ENCODE assay signal across 10 mouse cellular contexts in the genomic region with DNA sequence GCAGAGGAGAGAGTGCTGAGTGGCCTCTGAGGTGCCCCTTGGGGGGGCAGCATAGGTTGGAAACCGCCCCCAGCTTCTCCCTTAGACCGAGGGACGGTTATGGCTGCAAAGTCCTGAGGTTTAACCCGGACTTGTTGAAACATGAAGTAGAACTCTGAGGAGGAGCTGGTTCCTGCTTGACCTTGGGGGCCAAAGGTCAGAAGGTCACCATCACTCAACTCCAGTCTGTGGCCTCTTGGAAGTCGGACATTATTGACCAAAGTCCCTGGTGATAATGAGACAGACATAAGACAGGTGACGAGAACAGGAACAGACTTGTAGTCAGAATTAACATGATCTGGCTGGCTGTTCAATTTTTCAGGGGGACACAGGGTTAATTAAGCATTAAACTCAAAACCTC. TPM values are rescaled to one million over a fixed set of nuclear protein-coding genes. Genes with fewer than 3 reads are reported as not detected.
DNase-seq lines count a peak whose midpoint lies in the region; ATAC-seq lines count a peak whose summit lies in the region.
"Had no signal": no experiment of that assay in that cellular context is flagged by ENCODE, and none has a peak within 500 bp of the region (broad histone marks: within the 10 kb centered on the region; RNA-seq: fewer than 3 reads in every experiment).

No protein-coding gene starts in this region.

- peak overlapping the region; percentile 64; the same call in 1 of the 2 replicates for H3K4me3 ChIP-seq in kidney, embryonic 14.5 days (ENCODE audit: low read length)
- peak overlapping the region; percentile 66 for H3K4me3 ChIP-seq in embryonic facial prominence, embryonic 10.5 days
- peak overlapping the region; percentile 61 for H3K4me3 ChIP-seq in intestine, embryonic 14.5 days (ENCODE audit: low read depth, low read length)
- H3K4me3 ChIP-seq in neural tube, embryonic 11.5 days (ENCODE audit: low read depth, low read length), result no peak overlapping the region

- no peaks in the 10 kb centered on the region for H3K9me3 ChIP-seq in kidney, embryonic 14.5 days (ENCODE audit: control insufficient read depth, low read length)
- H3K9me3 ChIP-seq in embryonic facial prominence, embryonic 10.5 days, result no peaks in the 10 kb centered on the region
- H3K9me3 ChIP-seq in intestine, embryonic 14.5 days (ENCODE audit: control insufficient read depth, low read length), result no peaks in the 10 kb centered on the region
- no peaks in the 10 kb centered on the region for H3K9me3 ChIP-seq in neural tube, embryonic 11.5 days (ENCODE audit: control insufficient read depth, low read length)

- peaks cover 12% of the 10 kb centered on the region; the same call in 1 of the 2 replicates for H3K36me3 ChIP-seq in kidney, embryonic 14.5 days (ENCODE audit: control insufficient read depth, insufficient read depth, low read length)
- peaks cover 22% of the 10 kb centered on the region for H3K36me3 ChIP-seq in embryonic facial prominence, embryonic 10.5 days (replicated peaks)
- peaks cover 10% of the 10 kb centered on the region; the same call in 1 of the 2 replicates for H3K36me3 ChIP-seq in intestine, embryonic 14.5 days (ENCODE audit: control insufficient read depth, insufficient read depth, low read length)
- H3K36me3 ChIP-seq in neural tube, embryonic 11.5 days (ENCODE audit: control insufficient read depth, insufficient read depth, low read length), result no peaks in the 10 kb centered on the region

- no peak for ATAC-seq in kidney, embryonic 14.5 days (ENCODE audit: low FRiP score, low TSS enrichment)
- no peak for ATAC-seq in intestine, embryonic 14.5 days (replicated peaks; ENCODE audit: low FRiP score, low TSS enrichment, low read depth)
- no peak for ATAC-seq in neural tube, embryonic 11.5 days (ENCODE audit: insufficient read depth, low FRiP score, low TSS enrichment)

- no peak for DNase-seq in kidney, postnatal 25 days
- DNase-seq in embryonic facial prominence, embryonic 10.5 days (ENCODE audit: low spot score), result no peak
- no peak for DNase-seq in intestine, embryonic 14.5 days (ENCODE audit: low spot score)
- no peak for DNase-seq in neural tube, embryonic 11.5 days (ENCODE audit: low spot score)
- no peak for DNase-seq in ovary, adult 18-20 months (ENCODE audit: low spot score)
- no peak for DNase-seq in cerebellum, postnatal 25 days
- no peak for DNase-seq in urinary bladder, postnatal 4 days (ENCODE audit: low spot score in 2 of 2)
- DNase-seq: heart, adult 18-20 months; thymus, postnatal 25 days had no signal

- H3K4me2 ChIP-seq in kidney, embryonic 14.5 days (replicated peaks; ENCODE audit: low read depth, low read length), result peak overlapping the region; percentile 90
- peak overlapping the region; percentile 70 for H3K4me2 ChIP-seq in intestine, embryonic 14.5 days (ENCODE audit: low read length)
- peak overlapping the region; percentile 72; the same call in 1 of the 2 replicates for H3K4me2 ChIP-seq in neural tube, embryonic 11.5 days (ENCODE audit: low read depth)

- 36% methylated on average over 6 of the region's 6 CpGs for WGBS in kidney, embryonic 14.5 days
- WGBS in embryonic facial prominence, embryonic 10.5 days, result 32% methylated on average over 6 of the region's 6 CpGs
- WGBS in intestine, embryonic 14.5 days, result 54% methylated on average over 6 of the region's 6 CpGs
- WGBS in neural tube, embryonic 11.5 days, result 41% methylated on average over 6 of the region's 6 CpGs

- no peak overlapping the region for H3K27ac ChIP-seq in kidney, embryonic 14.5 days (ENCODE audit: low read depth, low read length)
- peak overlapping the region; percentile 52 for H3K27ac ChIP-seq in embryonic facial prominence, embryonic 10.5 days (replicated peaks)
- no peak overlapping the region for H3K27ac ChIP-seq in intestine, embryonic 14.5 days (ENCODE audit: low read depth)
- H3K27ac ChIP-seq in neural tube, embryonic 11.5 days (ENCODE audit: low read depth, low read length), result no peak overlapping the region

- no peaks in the 10 kb centered on the region for H3K27me3 ChIP-seq in kidney, embryonic 14.5 days (ENCODE audit: control insufficient read depth, insufficient read depth, low read length)
- H3K27me3 ChIP-seq in embryonic facial prominence, embryonic 10.5 days (replicated peaks; ENCODE audit: low read depth, poor library complexity, severe bottlenecking), result peaks cover 3% of the 10 kb centered on the region
- no peaks in the 10 kb centered on the region for H3K27me3 ChIP-seq in intestine, embryonic 14.5 days (replicated peaks; ENCODE audit: control insufficient read depth, insufficient read depth, low read length)
- H3K27me3 ChIP-seq in neural tube, embryonic 11.5 days (ENCODE audit: control insufficient read depth, insufficient read depth, low read length), result no peaks in the 10 kb centered on the region

- H3K4me1 ChIP-seq in kidney, embryonic 14.5 days (ENCODE audit: control insufficient read depth, insufficient read depth, low read length), result peaks cover 14% of the 10 kb centered on the region
- H3K4me1 ChIP-seq in embryonic facial prominence, embryonic 10.5 days, result peaks cover 36% of the 10 kb centered on the region
- H3K4me1 ChIP-seq in intestine, embryonic 14.5 days (replicated peaks; ENCODE audit: control insufficient read depth, insufficient read depth, low read length), result peaks cover 22% of the 10 kb centered on the region; the same call in 1 of the 2 replicates
- peaks cover 6% of the 10 kb centered on the region for H3K4me1 ChIP-seq in neural tube, embryonic 11.5 days (ENCODE audit: control insufficient read depth, insufficient read depth, low read length)

- H3K9ac ChIP-seq in kidney, embryonic 14.5 days (ENCODE audit: low read depth, low read length), result peak overlapping the region; percentile 66; the same call in 1 of the 2 replicates
- H3K9ac ChIP-seq in intestine, embryonic 14.5 days (ENCODE audit: low read length), result peak overlapping the region; percentile 55
- peak overlapping the region; percentile 1; the same call in 1 of the 2 replicates for H3K9ac ChIP-seq in neural tube, embryonic 11.5 days (ENCODE audit: low read length)

RNA-seq across cellular contexts. Expression of a gene that starts 1.9 kb away (rescaled TPM):
- polyA plus RNA-seq in kidney, embryonic 14.5 days (2014; fragmentation: Nextera tagmentation; extraction: Ambion mirVana), result 67.8 and 68.1 TPM in 2 replicates
- 43.7 and 45.5 TPM in 2 replicates for polyA plus RNA-seq in embryonic facial prominence, embryonic 10.5 days (2016; fragmentation: Nextera tagmentation; extraction: Ambion mirVana)
- 68.7 and 79.4 TPM in 2 replicates for polyA plus RNA-seq in intestine, embryonic 14.5 days (2014; fragmentation: Nextera tagmentation; extraction: Ambion mirVana)
- polyA plus RNA-seq in neural tube, embryonic 11.5 days (2014; fragmentation: Nextera tagmentation; extraction: Ambion mirVana), result 46.8 and 54.8 TPM in 2 replicates

RNA-seq across cellular contexts. Expression of a gene that starts 2.1 kb away (rescaled TPM):
- 10.3 and 19.1 TPM in 2 replicates for polyA plus RNA-seq in kidney, embryonic 14.5 days (2014; fragmentation: Nextera tagmentation; extraction: Ambion mirVana)
- polyA plus RNA-seq in embryonic facial prominence, embryonic 10.5 days (2016; fragmentation: Nextera tagmentation; extraction: Ambion mirVana), result 24.2 and 25.0 TPM in 2 replicates
- 13.6 and 15.9 TPM in 2 replicates for polyA plus RNA-seq in intestine, embryonic 14.5 days (2014; fragmentation: Nextera tagmentation; extraction: Ambion mirVana)
- polyA plus RNA-seq in neural tube, embryonic 11.5 days (2014; fragmentation: Nextera tagmentation; extraction: Ambion mirVana), result 9.4 and 10.3 TPM in 2 replicates

RNA-seq across cellular contexts. Expression of a gene that starts 8.9 kb away (rescaled TPM):
- not detected in 2 replicates for polyA plus RNA-seq in kidney, embryonic 14.5 days (2014; fragmentation: Nextera tagmentation; extraction: Ambion mirVana)
- polyA plus RNA-seq in embryonic facial prominence, embryonic 10.5 days (2016; fragmentation: Nextera tagmentation; extraction: Ambion mirVana), result not detected in 2 replicates
- polyA plus RNA-seq in intestine, embryonic 14.5 days (2014; fragmentation: Nextera tagmentation; extraction: Ambion mirVana), result 0.13 TPM in 1 of 2 replicates, not detected in the other
- not detected in 2 replicates for polyA plus RNA-seq in neural tube, embryonic 11.5 days (2014; fragmentation: Nextera tagmentation; extraction: Ambion mirVana)

RNA-seq across cellular contexts. Expression of a gene that starts 18.2 kb away (rescaled TPM):
- 0.79 and 0.80 TPM in 2 replicates for polyA plus RNA-seq in kidney, embryonic 14.5 days (2014; fragmentation: Nextera tagmentation; extraction: Ambion mirVana)
- polyA plus RNA-seq in embryonic facial prominence, embryonic 10.5 days (2016; fragmentation: Nextera tagmentation; extraction: Ambion mirVana), result 1.6 and 1.9 TPM in 2 replicates
- 0.36 and 0.66 TPM in 2 replicates for polyA plus RNA-seq in intestine, embryonic 14.5 days (2014; fragmentation: Nextera tagmentation; extraction: Ambion mirVana)
- 0.85 and 0.89 TPM in 2 replicates for polyA plus RNA-seq in neural tube, embryonic 11.5 days (2014; fragmentation: Nextera tagmentation; extraction: Ambion mirVana)

RNA-seq across cellular contexts. Expression of a gene that starts 37.2 kb away (rescaled TPM):
- polyA plus RNA-seq in kidney, embryonic 14.5 days (2014; fragmentation: Nextera tagmentation; extraction: Ambion mirVana), result not detected in 2 replicates
- polyA plus RNA-seq in embryonic facial prominence, embryonic 10.5 days (2016; fragmentation: Nextera tagmentation; extraction: Ambion mirVana), result not detected in 2 replicates
- polyA plus RNA-seq in intestine, embryonic 14.5 days (2014; fragmentation: Nextera tagmentation; extraction: Ambion mirVana), result 0.11 and 0.12 TPM in 2 replicates
- 0.13 TPM in 1 of 2 replicates, not detected in the other for polyA plus RNA-seq in neural tube, embryonic 11.5 days (2014; fragmentation: Nextera tagmentation; extraction: Ambion mirVana)

Comparison
In these comparisons a context has a peak if more than half of its experiments do, and no peak if none do; other contexts are left out.
1. H3K9ac ChIP-seq: peak in every context shown above with its lines; median percentile 66 in kidney, embryonic 14.5 days; 55 in intestine, embryonic 14.5 days; 1 in neural tube, embryonic 11.5 days.